7 mouse cellular contexts compared by ENCODE assay signal in genomic region chr9:63959933-63960828, GRCm38 (mm10).
DNase-seq lines count a peak whose midpoint lies in the region; ATAC-seq and TF ChIP-seq lines count a peak whose summit lies in the region.

No protein-coding gene starts in this region.

- no peaks in the 10 kb centered on the region for H3K9me3 ChIP-seq in forebrain, embryonic 15.5 days

- 6% methylated on average over 21 of the region's 21 CpGs for WGBS in forebrain, embryonic 15.5 days
- 70% methylated on average over 21 of the region's 21 CpGs for WGBS in thymus, adult 2 months

- TF ChIP-seq POLR2A in thymus, adult 2 months (IDR thresholded peaks at IDR 0.05; ENCODE audit: control insufficient read depth, extremely low read depth, insufficient read depth, low read length, poor library complexity) = no peak

- H3K9ac ChIP-seq in forebrain, embryonic 15.5 days (replicated peaks) = 0 out of 2 replicates have a peak overlapping the region, but pooled peaks have one; percentile 19

- H3K27ac ChIP-seq in forebrain, embryonic 15.5 days (replicated peaks) = peak overlapping the region; percentile 62
- no peak overlapping the region for H3K27ac ChIP-seq in thymus, adult 2 months (ENCODE audit: control insufficient read depth, insufficient read depth, low read length)

- no peak for TF ChIP-seq CTCF in thymus, adult 2 months (IDR thresholded peaks at IDR 0.05; ENCODE audit: borderline replicate concordance, control insufficient read depth, extremely low read depth, insufficient read depth, low read length, poor library complexity)

- H3K4me2 ChIP-seq in forebrain, embryonic 15.5 days (replicated peaks) = 0 out of 2 replicates have a peak overlapping the region, but pooled peaks have one; percentile 16

- no peaks in the 10 kb centered on the region for H3K36me3 ChIP-seq in forebrain, embryonic 15.5 days
- no peaks in the 10 kb centered on the region for H3K36me3 ChIP-seq in thymus, adult 2 months (ENCODE audit: control insufficient read depth, insufficient read depth, low read length)

- H3K4me1 ChIP-seq in forebrain, embryonic 15.5 days = peaks cover 37% of the 10 kb centered on the region
- H3K4me1 ChIP-seq in thymus, adult 2 months (replicated peaks; ENCODE audit: control insufficient read depth, insufficient read depth, low read length) = 0 out of 2 replicates have a peak, but pooled peaks cover 4% of the 10 kb centered on the region

- ATAC-seq in forebrain, embryonic 15.5 days (replicated peaks) = peak; percentile 15; the same call in 1 of the 2 replicates
- ATAC-seq in megakaryocyte-erythroid progenitor cell, adult 5-6 weeks (replicated peaks; ENCODE audit: low FRiP score, low TSS enrichment, poor library complexity, severe bottlenecking) = no peak

- DNase-seq in embryo, embryonic 10.5 days (ENCODE audit: low spot score) = peak; percentile 80
- peak; percentile 71 for DNase-seq in kidney, adult 18-20 months
- peak; percentile 59 for DNase-seq in lung, postnatal 10 days
- DNase-seq in thymus, adult 2 months = no peak
- DNase-seq in right cerebral cortex, postnatal 10 days (ENCODE audit: low spot score in 2 of 2) = no peak

- H3K27me3 ChIP-seq in forebrain, embryonic 15.5 days = no peaks in the 10 kb centered on the region
- H3K27me3 ChIP-seq in thymus, adult 2 months (ENCODE audit: control insufficient read depth, insufficient read depth, low read length) = no peaks in the 10 kb centered on the region

- H3K4me3 ChIP-seq in forebrain, embryonic 15.5 days = no peak overlapping the region
- no peak overlapping the region for H3K4me3 ChIP-seq in thymus, adult 2 months (ENCODE audit: control insufficient read depth, insufficient read depth, low read length)

Comparison
In these comparisons a context has a peak if more than half of its experiments do, and no peak if none do; other contexts are left out.
1. DNase-seq: peak in embryo, embryonic 10.5 days (single experiment), kidney, adult 18-20 months (single experiment) and lung, postnatal 10 days (single experiment); none in thymus, adult 2 months (single experiment) and right cerebral cortex, postnatal 10 days (0 of 2).